Mouse (Mus musculus): ENCODE measurements at regions not wholly inside any gene's neighbourhood (a gene's known extent, or its start where the extent isn't known, plus 50 kb on each side); places are given as distances from the start of the nearest gene placed in this dataset.

DNA sequence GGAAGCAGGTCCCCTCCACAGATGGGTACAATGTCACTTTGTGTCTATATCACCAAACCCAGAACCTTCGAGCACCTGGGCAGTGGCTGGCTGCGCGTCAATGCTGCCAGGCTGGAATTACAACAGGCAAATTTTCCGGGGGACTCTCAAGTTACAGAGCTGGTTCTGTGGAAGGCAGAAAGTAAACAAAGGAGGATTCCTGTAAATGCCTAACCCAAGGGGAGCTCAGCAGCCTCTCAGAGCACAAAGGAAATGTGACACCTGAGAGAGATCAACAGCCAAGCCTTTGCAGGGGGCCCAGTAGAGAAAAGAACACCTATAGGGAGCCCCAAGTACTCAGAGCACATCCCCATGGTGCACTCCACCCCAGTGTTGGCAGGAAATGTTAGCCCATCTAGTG is 70.7 kb downstream of the Setd4 start:
- DNase-seq = peak in 1 of 2 experiments; percentile 33

DNA sequence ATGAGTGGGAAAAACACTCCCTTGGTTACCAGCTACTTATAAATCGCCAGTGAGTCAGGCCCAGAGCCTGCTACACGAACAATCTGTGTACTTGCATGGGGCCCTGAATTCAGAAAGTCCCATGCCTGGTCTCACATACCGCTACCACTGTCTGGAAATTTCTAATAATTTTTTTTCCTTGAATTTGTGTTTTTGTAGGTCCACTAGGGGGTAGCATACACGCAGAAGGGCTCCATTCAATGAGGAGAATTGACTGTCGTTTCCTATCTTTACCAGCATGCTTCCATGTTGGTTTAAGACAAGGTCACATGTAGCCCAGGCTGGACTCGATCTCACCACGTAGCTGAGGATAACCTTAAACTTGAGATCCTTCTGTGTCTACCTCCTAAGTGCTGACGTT is 71.9 kb downstream of the Setd4 start:
- DNase-seq = no peak

DNA sequence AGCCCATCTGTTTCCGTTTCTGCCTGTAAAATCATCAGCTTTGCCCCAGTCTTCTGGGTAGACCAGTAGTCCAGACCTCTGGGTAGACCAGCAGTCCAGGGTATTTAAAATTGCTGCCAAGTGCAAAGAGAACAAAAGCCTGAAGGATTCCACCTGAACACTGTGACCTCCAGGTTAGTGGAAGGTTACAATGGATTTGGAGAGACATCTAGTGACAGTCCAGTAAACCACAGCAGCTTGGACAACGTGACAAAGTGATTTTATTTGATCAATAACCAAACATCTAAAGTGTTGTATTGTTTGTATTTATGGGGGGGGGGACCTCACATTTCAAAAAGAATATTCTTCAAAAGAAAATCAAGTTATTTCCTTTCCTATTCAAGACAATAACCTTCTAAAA is 81.4 kb downstream of the Setd4 start:
- no peak for DNase-seq

GRCm38 (mm10) chr16:93520481-93520880 is 83.4 kb downstream of the Setd4 start:
- no peak for DNase-seq

DNA sequence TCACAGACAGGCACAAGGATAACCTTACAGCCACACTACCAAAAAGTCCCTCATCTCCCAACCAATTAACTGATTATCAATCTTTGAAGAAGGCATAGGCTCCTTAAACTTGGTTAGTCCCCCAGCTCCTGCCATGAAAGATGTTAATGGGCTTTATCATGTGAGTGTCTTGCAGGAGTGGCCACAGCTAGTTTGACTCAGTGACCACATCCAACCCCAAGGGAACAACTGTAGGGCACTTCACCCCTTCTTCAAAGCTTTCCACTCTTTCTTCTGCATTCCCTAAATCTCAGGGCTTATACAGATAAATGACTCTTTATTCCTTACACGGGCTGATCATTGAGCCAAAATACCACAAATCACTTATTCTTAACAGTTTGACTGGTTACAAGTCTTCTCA is 85.2 kb downstream of the Setd4 start:
- DNase-seq = no peak

- no peak for DNase-seq
Observed at GRCm38 (mm10) chr16:93516793-93517192, 87.1 kb downstream of the Setd4 start.

DNA sequence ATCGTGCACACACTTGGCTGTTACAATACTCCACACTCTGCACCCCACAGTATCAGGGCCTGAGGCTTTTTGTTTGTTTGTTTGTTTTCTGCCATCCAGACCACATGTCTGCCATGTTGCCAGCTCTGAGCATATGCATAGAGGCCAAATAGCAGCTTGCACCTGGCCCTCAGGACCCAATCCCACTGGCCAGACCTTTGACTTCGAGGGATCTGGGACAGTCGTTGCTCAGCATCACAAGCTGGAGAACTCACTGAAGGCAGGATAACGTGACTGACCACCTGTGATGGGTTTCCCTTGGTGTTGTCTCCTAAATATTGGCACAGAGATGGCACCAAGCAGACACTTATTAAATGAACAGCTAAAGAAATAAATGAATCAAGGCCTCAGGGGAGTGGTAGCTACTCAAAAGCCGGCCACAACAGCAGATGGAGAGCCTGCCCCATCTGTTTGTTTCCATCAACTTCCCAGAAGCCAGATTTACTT is 88.4 kb downstream of the Setd4 start:
- no peak for DNase-seq

- DNase-seq = no peak
Observed at GRCm38 (mm10) chr16:93513616-93514041, 90.2 kb downstream of the Setd4 start.

DNA sequence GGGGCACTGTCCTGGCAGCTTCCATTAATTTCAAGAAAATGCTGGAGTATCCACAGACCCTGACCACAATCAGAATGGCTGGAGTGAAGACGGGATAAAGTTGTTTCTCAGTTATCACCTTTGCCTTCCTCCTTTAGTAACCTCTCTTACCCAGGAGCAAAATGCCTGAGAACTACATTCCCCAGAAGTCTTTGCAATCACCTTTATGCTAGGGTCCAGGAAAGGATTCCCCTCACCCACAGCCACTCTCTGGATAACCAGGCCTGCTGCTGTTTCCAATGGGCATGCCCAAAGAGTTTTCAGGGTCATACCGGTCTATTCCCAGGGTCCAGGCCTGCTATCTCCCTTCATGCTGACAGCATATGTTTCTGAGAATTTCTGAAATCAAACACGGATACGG is 91.9 kb downstream of the Setd4 start:
- DNase-seq = no peak

GRCm38 (mm10) chr16:93511517-93511916 is 92.3 kb downstream of the Setd4 start:
- no peak for DNase-seq

GRCm38 (mm10) chr16:93498800-93499199 is 105.1 kb downstream of the Setd4 start:
- DNase-seq = no peak

GRCm38 (mm10) chr16:93493337-93494002 is 110.4 kb downstream of the Setd4 start:
- no peak for DNase-seq

DNA sequence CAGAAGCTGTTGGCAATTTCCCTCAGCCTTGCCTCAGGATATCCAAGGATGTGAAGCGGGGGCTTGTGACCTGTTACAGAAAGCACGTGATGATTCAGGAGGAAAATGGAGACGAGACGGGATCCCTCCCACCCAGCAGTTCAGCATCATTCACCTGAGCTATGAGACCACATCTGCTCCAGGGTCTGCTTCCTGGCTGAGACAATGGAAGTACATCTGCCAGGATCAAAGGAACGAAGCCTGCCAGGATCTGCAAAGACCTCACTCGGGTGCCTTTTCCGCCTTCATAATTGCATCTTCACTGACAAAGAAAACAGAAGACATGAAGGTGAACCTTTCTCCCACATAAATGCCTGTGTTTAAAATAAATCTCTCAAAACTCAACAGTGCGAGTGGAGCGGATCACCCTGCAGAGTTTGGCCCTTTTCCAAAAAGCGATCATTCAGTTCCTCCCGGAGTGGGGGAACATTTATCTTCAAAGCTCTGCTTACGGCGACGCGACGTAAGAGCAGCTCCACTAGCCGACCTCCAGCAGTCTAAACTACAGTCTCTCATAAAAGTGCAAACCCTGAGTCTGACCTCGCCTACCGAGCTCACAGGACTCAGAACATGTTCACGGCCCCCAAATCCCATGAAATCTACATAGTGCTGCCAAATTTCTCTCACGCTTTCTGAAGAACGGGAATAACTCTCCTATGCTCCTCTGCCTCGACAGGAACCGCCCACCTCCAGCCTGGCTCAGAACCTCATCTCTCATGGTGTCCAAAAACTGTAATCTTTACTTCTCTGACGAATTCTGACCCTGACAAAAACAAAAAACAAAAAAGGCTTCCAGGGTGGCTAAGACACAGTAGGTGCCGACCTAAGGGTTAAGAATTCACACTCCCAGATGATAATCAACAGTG is 117.0 kb downstream of the Setd4 start:
- no peak for DNase-seq

- no peak for DNase-seq
Observed at GRCm38 (mm10) chr16:93469957-93470356, 133.9 kb downstream of the Setd4 start.

GRCm38 (mm10) chr16:93465741-93466140 is 138.1 kb downstream of the Setd4 start:
- no peak for DNase-seq

DNA sequence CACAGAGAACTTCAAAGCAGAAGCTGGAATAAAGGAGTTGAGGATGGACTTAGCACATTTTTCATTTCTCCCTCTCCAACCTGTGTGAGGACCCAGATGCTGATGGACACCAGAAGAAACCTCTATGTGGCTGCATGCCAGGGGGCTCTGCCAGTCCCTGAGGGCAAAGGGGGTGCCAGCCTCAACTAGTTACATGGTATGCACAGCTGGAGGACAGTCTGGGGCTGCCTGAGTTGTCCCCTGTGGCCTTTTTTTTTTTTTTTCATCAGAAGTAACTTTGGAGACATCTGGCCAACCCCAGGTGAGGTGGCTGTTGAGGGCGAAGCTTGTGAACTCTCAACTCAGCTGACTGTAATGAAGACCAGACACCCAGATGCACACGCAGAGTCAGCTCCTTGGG is 139.0 kb downstream of the Setd4 start:
- no peak for DNase-seq

DNA sequence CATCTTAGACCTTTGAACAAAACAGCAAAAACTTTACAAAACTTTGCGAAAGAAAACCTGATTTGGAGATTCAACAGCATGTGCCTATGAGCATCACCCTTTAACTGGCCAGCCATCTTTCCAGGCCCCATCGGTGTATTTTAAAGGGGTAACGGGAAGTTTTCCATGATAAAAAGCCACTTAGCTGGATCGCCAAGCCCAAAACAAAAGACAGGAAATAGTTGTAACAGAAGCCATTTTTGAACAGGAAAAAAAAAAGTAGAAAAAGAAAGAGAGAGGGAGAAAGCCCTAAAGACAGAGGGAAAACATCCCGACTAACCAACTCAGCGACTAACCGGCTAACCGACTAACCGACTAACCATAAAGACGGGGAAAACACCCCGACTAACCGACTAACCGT is 140.5 kb downstream of the Setd4 start:
- no peak for DNase-seq

GRCm38 (mm10) chr16:93462286-93462610 is 141.6 kb downstream of the Setd4 start:
- no peak for DNase-seq

DNA sequence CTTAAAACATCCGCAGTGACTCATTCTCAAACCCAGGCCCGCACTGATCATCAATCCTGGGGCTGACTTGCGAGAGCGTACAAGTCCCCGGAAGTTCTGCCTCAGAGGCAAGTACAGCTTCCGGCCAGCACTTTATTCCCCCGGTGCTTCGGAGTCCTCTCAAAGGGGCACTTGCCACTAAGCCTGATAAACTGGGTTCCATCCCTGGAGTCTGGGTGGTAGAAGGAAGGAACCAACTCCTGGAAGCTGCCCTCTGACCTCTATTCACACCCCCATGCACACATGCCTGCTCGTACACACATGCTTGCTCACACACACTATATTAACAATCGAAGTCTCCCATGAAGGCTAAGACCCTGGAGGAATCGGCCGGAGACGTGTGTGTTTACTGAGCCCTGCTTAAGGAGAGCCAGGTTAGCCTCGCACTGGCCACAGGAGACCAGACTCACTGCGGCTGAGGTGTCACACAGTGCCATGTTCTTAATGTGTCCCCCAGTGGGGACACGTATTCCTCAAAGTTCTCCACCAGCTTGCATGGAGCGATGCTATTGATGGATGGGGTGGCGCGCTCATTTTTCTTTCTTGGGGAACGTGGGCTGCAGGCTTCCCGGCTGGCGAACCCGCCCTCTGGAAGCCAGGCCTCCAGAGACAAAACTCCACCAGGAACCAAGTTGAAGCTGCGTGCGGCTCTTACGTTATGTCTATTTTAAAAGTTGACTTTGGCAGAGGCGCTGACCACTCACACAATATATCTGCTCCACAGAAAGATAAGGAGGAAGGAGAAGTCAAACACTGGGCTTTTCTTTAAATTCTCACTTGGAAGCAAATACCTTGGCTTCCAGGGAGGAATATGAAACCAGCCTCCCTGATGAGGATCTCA is 142.2 kb downstream of the Setd4 start:
- DNase-seq = no peak

DNA sequence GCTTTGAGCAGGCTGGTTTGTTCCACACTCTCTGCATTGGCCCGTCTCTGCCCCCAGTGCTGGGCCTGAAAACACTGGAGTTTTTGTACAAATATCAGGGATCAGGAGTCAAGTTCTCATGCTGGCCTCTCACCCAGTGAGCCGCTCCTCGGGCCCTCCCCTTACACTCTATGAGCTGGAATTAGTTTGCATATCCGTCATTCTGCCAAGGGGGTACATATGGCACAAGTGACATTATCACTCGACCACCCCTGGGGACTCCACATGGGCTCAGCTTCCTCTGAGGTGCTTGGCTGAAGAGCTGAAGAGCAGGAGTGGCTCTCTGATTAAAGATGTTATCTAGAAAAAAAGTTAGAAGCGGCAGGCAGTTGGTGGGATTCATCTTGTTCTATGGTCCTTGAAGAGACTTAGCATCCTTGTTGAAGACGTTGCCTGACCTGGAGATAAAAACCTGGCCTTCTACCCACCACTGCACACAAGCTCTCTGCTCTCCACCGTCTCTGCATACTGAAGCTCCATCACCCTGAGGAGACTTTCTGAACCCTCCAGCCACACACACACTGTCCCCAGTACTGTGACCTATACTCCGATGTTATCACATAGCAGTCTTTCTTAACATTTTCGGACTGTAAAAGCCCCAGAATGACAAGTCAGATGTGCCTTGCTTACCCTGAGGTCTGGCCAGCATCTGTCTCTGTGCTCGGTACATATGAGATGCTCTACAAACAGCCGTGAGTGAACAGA is 144.2 kb downstream of the Setd4 start:
- DNase-seq = no peak

DNA sequence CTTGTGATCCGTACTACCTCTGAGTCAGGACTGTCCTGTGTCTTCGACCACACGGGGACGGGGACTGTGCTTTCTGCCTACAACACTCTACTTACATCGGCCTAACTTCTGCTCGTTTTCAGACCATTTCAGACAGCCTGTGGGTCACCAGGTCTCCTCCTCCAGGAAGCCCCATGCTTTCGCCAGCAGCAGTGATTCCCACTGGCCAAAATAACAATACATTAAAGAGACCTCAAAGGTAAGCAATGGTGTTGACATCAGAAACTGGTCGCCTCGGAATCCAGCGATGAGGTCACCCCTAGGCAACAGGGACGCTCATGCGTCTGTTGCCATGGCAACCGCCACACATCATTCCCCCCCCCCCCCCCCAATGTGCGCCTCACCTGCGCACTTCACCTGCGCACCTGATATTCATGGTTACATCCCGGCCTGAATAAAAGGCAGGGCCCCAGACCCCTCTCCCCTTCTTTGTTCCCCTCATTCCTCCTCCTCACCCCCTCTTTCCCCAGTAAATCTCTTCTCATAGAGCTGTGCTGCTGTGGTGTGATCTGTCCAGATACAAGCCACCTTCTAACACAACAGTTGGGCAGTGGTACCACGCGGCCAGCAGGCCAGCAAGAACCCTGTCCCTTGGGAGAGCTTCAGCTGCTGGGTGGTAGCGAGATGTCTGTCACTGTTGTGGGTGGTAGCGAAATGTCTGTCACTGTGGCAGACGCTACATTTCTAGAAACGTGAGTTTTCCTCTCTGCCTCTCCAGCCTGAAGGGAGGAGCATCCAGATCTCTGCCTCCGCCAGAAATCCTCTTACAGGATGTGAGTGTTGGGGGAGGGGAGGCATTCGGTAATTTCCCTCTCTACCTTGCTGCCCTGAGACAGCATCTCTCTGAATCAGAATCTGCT is 145.0 kb downstream of the Setd4 start:
- no peak for DNase-seq

Measured in lung, postnatal 4 days (tissue).